Mouse (Mus musculus): ENCODE data around the gene 4933436I01Rik.

4933436I01Rik gene

GRCm38 (mm10) chrX:67921350-67921749 lies at the start of gene 4933436I01Rik:
Gene 4933436I01Rik (minus strand): TSS chrX:67921450.
- no peak for ATAC-seq (ENCODE audit: insufficient number of reproducible peaks, low FRiP score, low TSS enrichment)

GRCm38 (mm10) chrX:67924769-67925470 lies 3.7 kb upstream of the 4933436I01Rik start:
- ATAC-seq (ENCODE audit: insufficient number of reproducible peaks, low FRiP score, low TSS enrichment), result peak; percentile 97

- no peak for ATAC-seq (ENCODE audit: insufficient number of reproducible peaks, low FRiP score, low TSS enrichment)
Measured at GRCm38 (mm10) chrX:67883406-67883805, 37.8 kb downstream of the 4933436I01Rik start.

All from cerebellum, adult (tissue).